Mouse (Mus musculus): ENCODE measurements around the gene Gm20458.
A peak's percentile ranks its signal among the peaks of the same experiment; 100 is the strongest.

- TF ChIP-seq EP300 (IDR thresholded peaks at IDR 0.05; ENCODE audit: low read depth) (0 out of 2 replicates have a peak, but pooled peaks have one; percentile 23), CTCF (IDR thresholded peaks at IDR 0.05; ENCODE audit: low read depth) (no peak)
Observed at GRCm38 (mm10) chr2:164521841-164522240, 61.1 kb downstream of the Gm20458 start.

Measured in liver, postnatal 0 days (tissue).